Mouse (Mus musculus) olfactory bulb, adult 2 months (tissue): Measurements from ENCODE around the gene Ccdc88a. TPM values are rescaled to one million over a fixed set of nuclear protein-coding genes. Genes with fewer than 3 reads are reported as not detected.

Source experiments
- H3K27ac ChIP-seq: fragments of 200-500 bp; 2 replicates; pipeline ENCODE4 v1.5.1; 2012; ENCODE audit warnings: low read depth, low read length; ENCODE audit not compliant: insufficient read depth
- H3K4me1 ChIP-seq: fragments of 200-500 bp; 2 replicates; pipeline ENCODE4 v1.6.1; 2012; ENCODE audit warnings: low read length; ENCODE audit not compliant: control insufficient read depth, insufficient read depth
- H3K4me3 ChIP-seq: fragments of 200-500 bp; 2 replicates; pipeline ENCODE4 v1.5.1; 2012; ENCODE audit warnings: mild to moderate bottlenecking, low read depth, low read length, moderate library complexity; ENCODE audit not compliant: insufficient read depth
- CTCF ChIP-seq: fragments of 200-500 bp; IDR thresholded peaks from 2 replicates; pipeline ENCODE4 v1.5.1; 2012; ENCODE audit warnings: low read depth, mild to moderate bottlenecking, low read length, moderate library complexity; ENCODE audit not compliant: insufficient read depth
- POLR2A ChIP-seq: fragments of 200-500 bp; IDR thresholded peaks from 2 replicates; pipeline ENCODE4 v1.6.1; 2012; ENCODE audit warnings: mild to moderate bottlenecking, low read depth, low read length, moderate library complexity; ENCODE audit not compliant: insufficient read depth
- WGBS: fragments of 180-500 bp; shearing (Covaris S2); methylation state at CpG from one replicate; pipeline ENCODE4 v1.1.7; 2018; 5-methylcytosine and 5-hydroxymethylcytosine counted together
- polyA plus RNA-seq: library from polyadenylated mRNA; stranded (reverse); fragments of >200 nt; gene quantifications from 2 replicates; pipeline ENCODE4 v1.2.4, GENCODE M21; 2012; ENCODE audit warnings: low replicate concordance; ENCODE audit not compliant: missing spikeins, insufficient read depth, insufficient read length

Ccdc88a gene
- polyA plus RNA-seq, result 43.0 TPM in 1 of 2 replicates, not detected in the other

GRCm38 (mm10) chr11:29373396-29374273, at the start of gene Ccdc88a:
Ccdc88a (plus strand) TSS chr11:29373658.
- Histone ChIP-seq H3K4me1 (peaks cover 4% of the 10 kb centered on the region), H3K27ac (peak within 1 kb of the TSS; percentile 98), H3K4me3 (peak within 1 kb of the TSS; percentile 99)
- TF ChIP-seq CTCF, result 0 out of 2 replicates have a peak, but pooled peaks have one; percentile 17
- TF ChIP-seq POLR2A, result peak; percentile 98
- under 1% methylated on average over 107 of the region's 107 CpGs for WGBS

DNA sequence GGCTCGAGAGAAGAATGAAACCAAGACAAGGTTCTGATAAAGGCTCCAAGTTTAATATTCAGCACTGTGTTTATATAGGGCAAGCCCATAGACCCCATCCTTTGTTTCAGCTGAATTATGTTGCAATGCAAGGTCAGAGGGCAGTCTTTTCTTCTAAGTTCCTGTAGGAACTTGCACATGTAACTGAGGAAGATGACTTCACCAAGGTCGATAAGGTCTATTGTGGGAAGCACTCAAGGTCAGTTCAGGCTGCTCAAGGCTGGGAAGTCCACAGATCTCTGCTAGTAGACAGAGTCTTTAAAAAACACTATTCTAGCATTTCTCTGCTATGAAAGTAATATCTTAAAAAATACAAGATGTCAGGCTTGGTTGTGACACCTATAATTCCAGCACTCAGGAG, 38.0 kb upstream of the Ccdc88a start:
- TF ChIP-seq POLR2A (no peak), CTCF (no peak)
- 83% methylated on average over 2 of the region's 2 CpGs for WGBS
- H3K4me1 ChIP-seq, result no peaks in the 10 kb centered on the region
- no peak overlapping the region for H3K27ac ChIP-seq
- H3K4me3 ChIP-seq, result no peak overlapping the region

DNA sequence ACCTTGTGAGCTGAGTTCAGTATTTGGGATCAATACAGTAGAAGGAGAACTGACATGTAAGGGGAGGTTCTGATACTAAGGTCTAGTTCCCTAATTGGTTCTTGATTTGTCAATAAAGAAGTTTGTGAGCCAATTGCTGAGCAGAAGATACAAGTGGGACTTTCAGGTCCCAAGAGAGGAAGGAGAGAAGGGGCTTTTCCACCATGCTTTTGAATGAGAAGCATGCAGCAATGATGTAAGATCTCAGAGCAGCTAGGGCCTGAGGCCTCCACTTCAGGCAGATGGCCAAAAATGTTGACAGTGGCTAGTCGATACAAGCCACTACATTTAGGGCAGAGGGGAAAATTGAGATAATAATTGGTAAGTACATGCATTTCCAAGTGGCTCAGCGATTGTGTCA, 32.2 kb upstream of the Ccdc88a start:
- TF ChIP-seq POLR2A (no peak), CTCF (no peak)
- Histone ChIP-seq H3K4me1 (no peaks in the 10 kb centered on the region), H3K4me3 (no peak overlapping the region), H3K27ac (no peak overlapping the region)
- 69% methylated on average over 2 of the region's 2 CpGs for WGBS

- TF ChIP-seq POLR2A (no peak), CTCF (no peak)
- Histone ChIP-seq H3K27ac (no peak overlapping the region), H3K4me1 (no peaks in the 10 kb centered on the region), H3K4me3 (no peak overlapping the region)
- 78% methylated on average over 4 of the region's 4 CpGs for WGBS
Observed at GRCm38 (mm10) chr11:29344891-29345657, 28.4 kb upstream of the Ccdc88a start.

DNA sequence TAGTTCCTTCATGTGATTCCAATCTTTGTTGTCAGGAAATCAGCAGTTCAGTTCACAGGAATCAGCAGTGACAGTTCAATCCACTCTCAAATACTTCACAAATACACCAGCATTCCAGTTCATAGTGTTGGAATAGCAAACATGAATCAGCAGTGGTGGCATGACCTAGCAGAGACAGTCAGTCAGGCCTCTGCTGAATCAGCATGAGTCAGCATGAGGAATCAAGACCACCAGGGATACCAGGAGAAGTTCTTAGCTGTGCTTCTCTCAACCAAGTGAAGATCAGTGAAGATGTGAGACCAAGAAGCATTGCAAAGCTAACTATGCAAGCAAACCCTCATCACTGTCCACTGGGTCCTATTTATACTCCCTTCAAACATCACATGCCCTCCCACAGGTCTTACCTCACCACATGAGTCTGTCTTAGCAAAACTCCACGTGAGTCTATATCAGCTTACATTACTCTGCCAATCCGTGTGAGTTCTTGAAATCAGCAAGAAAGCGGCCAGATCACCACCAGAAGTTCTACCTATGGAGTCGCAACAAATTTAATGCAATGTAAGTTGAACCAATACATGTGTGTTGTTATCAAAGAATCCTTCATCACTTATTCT, 27.7 kb upstream of the Ccdc88a start:
- WGBS, result 82% methylated on average over 4 of the region's 4 CpGs
- no peak overlapping the region for H3K4me3 ChIP-seq
- no peaks in the 10 kb centered on the region for H3K4me1 ChIP-seq
- no peak overlapping the region for H3K27ac ChIP-seq
- TF ChIP-seq POLR2A (no peak), CTCF (no peak)

DNA sequence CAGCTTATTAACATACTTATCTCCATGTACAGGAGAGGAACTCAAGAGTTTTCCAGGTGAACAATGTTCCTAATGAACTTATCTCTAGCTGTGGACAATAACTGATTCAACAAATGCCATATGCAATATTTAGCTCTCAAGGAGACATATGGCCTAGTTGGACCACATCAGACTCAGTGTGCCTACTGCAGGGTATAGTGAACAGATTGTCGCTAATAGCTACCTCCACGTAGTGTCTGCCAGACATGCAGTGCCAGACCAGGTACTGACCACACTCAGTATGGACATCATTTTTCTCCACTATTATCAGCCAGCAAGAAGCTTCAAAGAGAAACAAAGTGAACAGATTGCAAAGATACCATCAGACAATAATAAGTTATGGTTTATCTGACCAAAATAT, 22.6 kb upstream of the Ccdc88a start:
- no peak for TF ChIP-seq CTCF
- TF ChIP-seq POLR2A, result no peak
- Histone ChIP-seq H3K27ac (no peak overlapping the region), H3K4me3 (no peak overlapping the region), H3K4me1 (no peaks in the 10 kb centered on the region)
- WGBS, result 95% methylated on average over 2 of the region's 2 CpGs

GRCm38 (mm10) chr11:29352214-29352613, 21.2 kb upstream of the Ccdc88a start:
- no peaks in the 10 kb centered on the region for H3K4me1 ChIP-seq
- no peak overlapping the region for H3K27ac ChIP-seq
- TF ChIP-seq POLR2A, result no peak
- TF ChIP-seq CTCF, result no peak
- WGBS, result 50% methylated on average over 1 of the region's 1 CpGs
- no peak overlapping the region for H3K4me3 ChIP-seq

DNA sequence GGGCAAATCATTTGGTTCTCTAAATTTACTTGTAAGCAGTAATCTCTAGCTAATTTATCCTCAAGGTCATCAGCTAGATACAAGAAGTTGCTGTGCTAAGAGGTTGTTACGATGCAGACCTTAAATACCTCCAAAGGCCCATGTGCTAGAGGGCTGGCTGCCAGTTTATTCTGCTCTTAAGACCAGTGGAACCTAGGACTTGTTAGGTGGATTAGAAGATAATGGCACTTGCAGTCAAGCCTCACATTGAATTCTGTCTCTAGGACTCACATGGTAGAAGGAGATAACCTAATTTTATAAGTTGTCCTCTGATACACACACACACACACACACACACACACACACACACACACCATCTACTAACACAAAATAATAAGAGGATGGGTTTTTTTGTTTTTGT, 5.3 kb upstream of the Ccdc88a start:
- 90% methylated on average over 1 of the region's 1 CpGs for WGBS
- H3K4me1 ChIP-seq, result no peaks in the 10 kb centered on the region
- H3K4me3 ChIP-seq, result no peak overlapping the region
- TF ChIP-seq POLR2A, result no peak
- TF ChIP-seq CTCF, result no peak
- no peak overlapping the region for H3K27ac ChIP-seq

DNA sequence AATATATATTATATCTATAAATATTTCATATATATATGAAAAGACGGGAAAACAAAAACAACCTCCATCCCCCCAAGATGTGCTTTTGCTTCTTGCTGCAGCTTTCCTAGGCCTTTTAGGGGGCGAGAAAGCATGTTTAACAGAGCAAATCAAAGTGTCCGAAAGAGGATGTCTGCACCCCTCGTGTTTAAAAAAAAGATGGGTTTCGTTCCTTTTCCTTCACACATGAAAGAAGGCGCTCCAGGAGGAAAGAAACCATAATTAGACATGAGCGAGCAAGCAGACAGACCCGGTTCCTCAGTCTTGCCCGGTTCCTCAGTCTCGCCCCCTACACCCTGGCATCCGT, 435 bp upstream of the Ccdc88a start:
- TF ChIP-seq POLR2A (no peak), CTCF (no peak)
- WGBS, result 2% methylated on average over 11 of the region's 11 CpGs
- peak overlapping the region; percentile 99 for H3K4me3 ChIP-seq
- H3K27ac ChIP-seq, result peak overlapping the region; percentile 68
- peaks cover 4% of the 10 kb centered on the region for H3K4me1 ChIP-seq
